Mouse (Mus musculus) olfactory bulb, adult 2 months (tissue): ENCODE data around the gene Mrpl37. TPM values are rescaled to one million over a fixed set of nuclear protein-coding genes. Genes with fewer than 3 reads are reported as not detected.

Experiments
- H3K27ac ChIP-seq: fragments of 200-500 bp; 2 replicates; pipeline ENCODE4 v1.5.1; 2012; ENCODE audit warnings: low read depth, low read length; ENCODE audit not compliant: insufficient read depth
- H3K4me1 ChIP-seq: fragments of 200-500 bp; 2 replicates; pipeline ENCODE4 v1.6.1; 2012; ENCODE audit warnings: low read length; ENCODE audit not compliant: control insufficient read depth, insufficient read depth
- H3K4me3 ChIP-seq: fragments of 200-500 bp; 2 replicates; pipeline ENCODE4 v1.5.1; 2012; ENCODE audit warnings: mild to moderate bottlenecking, low read depth, low read length, moderate library complexity; ENCODE audit not compliant: insufficient read depth
- CTCF ChIP-seq: fragments of 200-500 bp; IDR thresholded peaks from 2 replicates; pipeline ENCODE4 v1.5.1; 2012; ENCODE audit warnings: low read depth, mild to moderate bottlenecking, low read length, moderate library complexity; ENCODE audit not compliant: insufficient read depth
- POLR2A ChIP-seq: fragments of 200-500 bp; IDR thresholded peaks from 2 replicates; pipeline ENCODE4 v1.6.1; 2012; ENCODE audit warnings: mild to moderate bottlenecking, low read depth, low read length, moderate library complexity; ENCODE audit not compliant: insufficient read depth
- WGBS: fragments of 180-500 bp; shearing (Covaris S2); methylation state at CpG from one replicate; pipeline ENCODE4 v1.1.7; 2018; 5-methylcytosine and 5-hydroxymethylcytosine counted together
- polyA plus RNA-seq: library from polyadenylated mRNA; stranded (reverse); fragments of >200 nt; gene quantifications from 2 replicates; pipeline ENCODE4 v1.2.4, GENCODE M21; 2012; ENCODE audit warnings: low replicate concordance; ENCODE audit not compliant: missing spikeins, insufficient read depth, insufficient read length

Mrpl37 gene
- polyA plus RNA-seq, 1 experiment, result not detected

- 73% methylated on average over 5 of the region's 5 CpGs for WGBS
- Histone ChIP-seq H3K27ac (no peak overlapping the region), H3K4me3 (no peak overlapping the region), H3K4me1 (peaks cover 3% of the 10 kb centered on the region; the same call in 1 of the 2 replicates)
- TF ChIP-seq CTCF (no peak), POLR2A (no peak)
Measured at GRCm38 (mm10) chr4:107052962-107053553, 13.6 kb downstream of the Mrpl37 start.

DNA sequence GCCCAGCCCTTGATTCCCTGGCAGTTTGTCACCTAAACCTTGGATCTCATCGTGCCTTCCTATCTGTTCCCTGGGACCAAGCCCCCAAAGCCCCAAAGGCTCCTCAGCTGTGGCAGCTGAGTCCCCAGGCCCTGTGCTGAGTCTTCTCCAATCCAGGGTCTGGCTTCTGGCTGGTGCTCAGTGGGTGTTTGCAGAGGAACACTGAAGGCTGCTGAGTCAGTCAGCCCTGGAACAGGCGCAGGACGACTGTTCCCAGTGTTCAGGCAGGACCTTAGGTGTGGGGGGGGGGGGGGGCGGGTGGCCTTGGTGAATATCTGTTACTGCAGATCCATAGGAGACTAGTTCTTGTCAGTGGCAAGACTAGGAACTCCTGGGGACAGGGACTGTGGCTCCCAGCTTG lies 14.8 kb downstream of the Mrpl37 start:
- no peak overlapping the region for H3K27ac ChIP-seq
- no peak overlapping the region for H3K4me3 ChIP-seq
- 61% methylated on average over 4 of the region's 4 CpGs for WGBS
- no peak for TF ChIP-seq CTCF
- TF ChIP-seq POLR2A, result no peak
- H3K4me1 ChIP-seq, result peaks cover 3% of the 10 kb centered on the region; the same call in 1 of the 2 replicates

DNA sequence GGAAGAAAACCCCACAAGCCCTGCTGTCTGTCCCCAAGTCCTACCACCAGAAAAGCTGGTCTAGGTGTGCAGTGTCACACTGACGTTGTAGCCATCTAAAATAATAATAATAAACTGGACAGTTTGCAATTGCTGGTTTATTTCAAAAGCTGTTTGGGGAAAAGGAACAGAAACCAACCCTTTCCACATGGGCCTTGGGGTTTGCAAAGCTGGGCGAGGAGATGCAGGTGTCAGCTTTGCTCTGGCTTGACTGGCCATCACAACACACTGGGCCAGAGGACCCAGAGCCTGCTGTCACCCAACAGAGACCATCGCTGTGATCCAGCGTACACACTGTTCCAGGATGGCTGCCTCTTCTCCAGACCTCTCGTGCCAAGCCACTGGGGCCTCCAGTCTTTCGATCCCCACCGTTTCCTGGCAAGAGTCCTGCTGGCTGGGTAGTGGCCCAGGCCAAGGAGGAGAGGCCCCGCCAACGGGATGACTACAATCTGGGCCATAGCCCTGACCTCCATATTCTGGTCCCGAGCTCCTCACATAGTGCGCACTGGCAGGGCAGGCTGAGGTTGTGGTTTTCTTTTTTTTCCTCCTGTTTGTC lies 18.0 kb downstream of the Mrpl37 start:
- peaks cover 3% of the 10 kb centered on the region; the same call in 1 of the 2 replicates for H3K4me1 ChIP-seq
- H3K4me3 ChIP-seq, result no peak overlapping the region
- 69% methylated on average over 11 of the region's 11 CpGs for WGBS
- H3K27ac ChIP-seq, result no peak overlapping the region
- TF ChIP-seq CTCF, result no peak
- no peak for TF ChIP-seq POLR2A

DNA sequence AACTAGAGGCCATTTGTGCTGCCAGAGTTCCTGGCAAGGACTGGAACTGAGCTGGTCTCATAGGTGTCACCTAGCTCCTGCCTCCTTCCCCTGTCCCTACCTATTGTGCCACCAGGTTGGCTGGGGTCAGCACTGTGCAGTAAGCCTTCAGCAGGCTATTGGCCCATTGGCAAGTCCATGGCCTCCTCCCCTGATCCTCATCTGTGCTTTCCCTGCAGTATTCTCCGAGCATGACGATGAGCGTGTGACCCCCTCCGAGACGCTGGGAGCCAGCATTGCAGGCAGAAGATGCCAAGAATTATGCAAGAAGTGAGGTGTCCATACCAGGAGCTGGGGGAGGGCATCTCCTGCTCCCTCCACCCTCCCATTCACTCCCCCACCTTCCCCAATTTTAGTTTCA lies 18.9 kb downstream of the Mrpl37 start:
- H3K4me3 ChIP-seq, result no peak overlapping the region
- WGBS, result 83% methylated on average over 5 of the region's 5 CpGs
- no peak for TF ChIP-seq POLR2A
- TF ChIP-seq CTCF, result no peak
- H3K4me1 ChIP-seq, result peaks cover 3% of the 10 kb centered on the region; the same call in 1 of the 2 replicates
- H3K27ac ChIP-seq, result no peak overlapping the region

DNA sequence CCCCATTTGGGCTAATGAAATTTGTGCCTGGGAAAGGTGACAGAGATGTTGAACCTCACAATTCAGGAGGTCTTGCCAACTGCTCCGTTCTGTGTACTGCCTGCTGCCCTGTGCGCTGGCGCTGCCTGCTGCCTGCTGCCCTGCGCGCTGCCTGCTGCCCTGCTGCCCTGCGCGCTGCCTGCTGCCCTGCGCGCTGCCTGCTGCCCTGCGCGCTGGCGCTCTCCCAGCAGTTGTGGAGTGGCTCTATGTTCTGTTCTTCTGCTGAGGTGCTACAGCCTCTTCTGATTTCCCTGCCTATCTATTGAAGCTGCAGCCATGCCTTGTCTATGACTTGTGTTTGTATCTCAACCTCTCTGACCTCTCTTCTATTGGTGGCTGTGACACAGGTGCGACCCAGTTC lies 21.5 kb downstream of the Mrpl37 start:
- Histone ChIP-seq H3K4me3 (no peak overlapping the region), H3K27ac (no peak overlapping the region), H3K4me1 (peaks cover 3% of the 10 kb centered on the region; the same call in 1 of the 2 replicates)
- TF ChIP-seq CTCF, result no peak
- TF ChIP-seq POLR2A, result no peak
- WGBS, result 97% methylated on average over 13 of the region's 13 CpGs

GRCm38 (mm10) chr4:107042304-107042703 lies 24.4 kb downstream of the Mrpl37 start:
- TF ChIP-seq CTCF (no peak), POLR2A (no peak)
- Histone ChIP-seq H3K4me1 (peaks cover 4% of the 10 kb centered on the region; the same call in 1 of the 2 replicates), H3K4me3 (no peak overlapping the region), H3K27ac (no peak overlapping the region)
- WGBS, result 95% methylated on average over 6 of the region's 6 CpGs

DNA sequence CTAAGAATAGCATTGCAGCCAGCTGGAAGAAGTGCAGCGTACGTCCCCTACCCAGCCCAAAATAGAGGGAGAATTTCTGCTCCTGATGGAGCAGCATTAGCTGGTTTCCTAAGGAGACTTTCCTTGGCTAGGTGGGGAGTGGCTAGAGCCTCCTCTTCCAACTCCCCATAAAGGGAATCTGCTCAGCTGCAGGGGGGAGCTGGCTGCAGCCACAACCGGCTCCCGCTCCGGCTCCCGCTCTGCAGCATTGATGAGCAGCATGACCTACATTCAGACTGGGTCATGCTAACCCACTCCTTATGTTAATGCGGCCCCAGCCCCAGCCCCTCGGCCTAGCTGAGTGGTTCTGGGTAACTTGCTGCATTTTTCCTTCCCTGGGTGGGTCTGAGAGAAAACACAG lies 27.4 kb downstream of the Mrpl37 start:
- TF ChIP-seq CTCF (no peak), POLR2A (no peak)
- Histone ChIP-seq H3K4me3 (no peak overlapping the region), H3K27ac (no peak overlapping the region), H3K4me1 (peaks cover 4% of the 10 kb centered on the region; the same call in 1 of the 2 replicates)
- 68% methylated on average over 8 of the region's 8 CpGs for WGBS

DNA sequence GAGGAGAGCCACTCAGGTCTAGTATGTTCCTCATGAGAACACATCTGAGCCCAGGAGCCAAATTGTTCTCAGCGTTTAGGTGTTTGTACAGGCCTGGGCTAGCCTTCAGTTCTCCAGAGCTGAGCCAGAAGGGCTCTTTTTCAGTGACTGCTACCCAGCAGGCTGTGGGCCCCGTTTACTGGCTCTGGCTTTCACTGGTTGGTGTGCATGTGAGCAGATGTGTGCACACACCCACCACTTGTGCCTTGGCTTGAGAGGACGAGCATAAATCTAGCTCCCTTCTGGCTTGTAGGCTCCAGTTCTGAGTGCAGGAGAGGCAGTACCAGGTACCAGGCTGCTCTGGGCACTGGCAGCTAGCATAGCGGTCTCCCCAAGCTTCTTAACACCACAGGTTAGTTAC lies 28.4 kb downstream of the Mrpl37 start:
- no peak overlapping the region for H3K4me3 ChIP-seq
- no peak overlapping the region for H3K27ac ChIP-seq
- no peak for TF ChIP-seq CTCF
- WGBS, result 85% methylated on average over 4 of the region's 4 CpGs
- peaks cover 4% of the 10 kb centered on the region; the same call in 1 of the 2 replicates for H3K4me1 ChIP-seq

GRCm38 (mm10) chr4:107036985-107037384 lies 29.7 kb downstream of the Mrpl37 start:
- no peak for TF ChIP-seq CTCF
- no peak for TF ChIP-seq POLR2A
- H3K4me1 ChIP-seq, result peaks cover 4% of the 10 kb centered on the region; the same call in 1 of the 2 replicates
- no peak overlapping the region for H3K4me3 ChIP-seq
- H3K27ac ChIP-seq, result no peak overlapping the region
- WGBS, result 94% methylated on average over 2 of the region's 2 CpGs
